Mouse (Mus musculus) ovary, postnatal 14 days (tissue): ENCODE data around the gene Fmnl3.

Source experiments
- DNase-seq: peaks from one replicate; pipeline ENCODE4 v3.0.0; 2022; ENCODE audit warnings: low spot score

Gene Fmnl3

DNA sequence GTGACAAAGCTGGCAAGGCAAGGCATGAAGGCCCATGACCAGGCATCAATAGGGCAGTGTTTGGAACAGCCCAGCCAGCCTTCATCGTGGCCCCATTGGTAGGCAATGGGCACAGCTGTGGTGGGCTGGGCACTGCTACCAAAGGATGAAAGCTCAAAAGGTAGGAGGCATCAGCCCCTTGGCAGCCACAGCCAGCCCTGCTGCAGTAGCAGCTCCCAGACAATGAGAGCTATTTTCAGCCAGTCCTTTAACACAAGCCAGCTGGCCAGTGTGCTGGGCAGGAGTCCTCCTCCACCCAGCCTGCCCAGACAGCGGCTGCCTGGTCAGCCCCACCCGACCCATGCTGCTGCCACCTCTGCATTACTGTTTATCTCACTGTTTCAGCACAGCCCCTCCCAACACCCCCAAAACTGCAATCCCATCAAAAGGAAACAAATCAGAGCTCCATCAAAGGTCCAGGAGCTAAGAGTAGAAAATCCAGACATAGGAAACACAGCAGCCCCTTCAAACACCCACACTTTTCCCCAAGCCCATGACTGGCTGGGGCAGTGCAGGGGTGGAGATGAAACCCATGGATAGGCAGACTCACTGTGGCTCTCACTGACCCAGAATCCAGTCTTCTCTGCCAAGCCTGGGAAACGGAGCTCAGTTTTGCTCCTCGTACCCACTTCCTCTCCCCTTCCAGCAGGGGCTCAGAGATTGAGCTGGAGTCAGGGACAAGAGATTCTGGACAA, 26.7 kb downstream of the Fmnl3 start:
- DNase-seq, result no peak

DNA sequence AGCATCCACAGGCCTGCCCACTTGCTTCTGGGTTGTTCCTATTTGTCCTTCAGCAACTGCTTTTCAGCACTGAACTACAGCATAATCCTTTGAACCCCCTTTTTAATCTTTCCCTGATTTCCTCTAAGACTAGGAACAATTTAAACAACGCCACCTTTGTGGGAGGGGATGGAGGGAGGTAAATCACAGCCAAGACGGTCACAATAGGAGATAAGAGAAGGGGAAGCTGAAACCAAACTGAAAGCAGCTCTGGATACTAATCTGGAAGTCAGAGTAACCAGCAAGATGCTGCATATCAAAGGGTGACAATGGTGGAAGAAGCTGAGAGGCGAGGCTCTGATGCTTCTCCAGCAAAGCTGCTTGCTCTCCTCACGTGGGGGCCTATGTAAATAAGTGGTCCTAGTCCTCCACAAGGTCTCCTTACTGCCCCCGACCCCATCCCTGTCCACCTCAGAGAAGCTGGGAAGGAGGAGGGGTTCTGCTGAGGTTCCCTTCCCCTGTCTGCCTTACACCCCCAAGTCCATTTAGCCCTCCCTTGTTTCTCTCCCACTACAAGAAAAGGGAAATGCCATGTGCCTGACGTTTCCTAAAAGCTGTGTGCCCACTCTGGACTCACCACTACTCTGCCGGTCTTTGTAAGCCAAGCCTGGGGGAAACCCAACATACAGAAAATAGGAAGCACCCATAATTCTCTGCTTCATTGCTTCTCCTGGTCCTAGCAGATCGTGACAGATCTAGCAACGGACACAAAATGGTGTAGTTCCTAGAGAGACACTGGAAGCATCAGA, 27.9 kb downstream of the Fmnl3 start:
- DNase-seq, result no peak

- no peak for DNase-seq
Observed at GRCm38 (mm10) chr15:99341102-99341501, 29.2 kb downstream of the Fmnl3 start.

DNA sequence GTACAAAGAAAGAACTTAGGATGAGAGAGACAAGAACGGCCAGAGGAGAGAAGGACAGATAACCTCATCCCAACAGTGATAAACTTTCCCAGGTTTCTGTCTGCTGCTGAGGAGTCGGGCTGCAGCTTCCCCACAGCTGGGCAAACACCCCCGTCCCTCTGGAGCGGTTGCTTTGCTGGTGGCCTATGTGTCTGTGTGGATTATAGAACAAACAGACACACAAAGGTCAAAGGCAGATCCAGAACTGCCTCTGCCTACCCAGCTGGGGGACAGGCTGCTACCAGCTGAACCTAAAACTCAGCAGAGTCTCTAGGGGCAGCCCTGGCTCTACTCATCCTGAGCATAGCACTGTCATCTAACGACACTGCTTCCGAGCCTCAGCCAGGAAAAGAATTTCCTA, 30.6 kb downstream of the Fmnl3 start:
- no peak for DNase-seq

- no peak for DNase-seq
Observed at GRCm38 (mm10) chr15:99338916-99339315, 31.4 kb downstream of the Fmnl3 start.

GRCm38 (mm10) chr15:99335801-99336320, 34.4 kb downstream of the Fmnl3 start:
- no peak for DNase-seq

DNA sequence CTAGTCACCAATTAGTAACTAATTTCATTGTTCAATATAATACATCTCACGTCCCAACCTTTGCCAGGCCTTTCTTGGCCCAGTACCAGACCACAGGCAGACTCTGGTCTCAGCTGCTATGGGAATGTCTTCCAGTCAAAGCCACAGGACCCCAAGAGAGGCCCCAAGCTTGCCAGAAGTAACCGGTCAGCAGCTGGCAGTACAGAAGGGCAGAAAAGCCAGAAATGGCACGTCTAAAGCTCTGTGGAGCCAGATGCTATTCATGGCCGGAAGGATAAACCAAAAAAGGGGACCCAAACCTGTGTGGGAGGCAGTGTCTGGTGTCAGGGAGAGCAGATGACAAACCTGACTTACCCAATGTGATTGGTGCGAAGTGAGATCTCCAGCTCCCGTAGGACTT, 35.8 kb downstream of the Fmnl3 start:
- no peak for DNase-seq

- no peak for DNase-seq
Observed at GRCm38 (mm10) chr15:99333676-99334065, 36.6 kb downstream of the Fmnl3 start.

DNA sequence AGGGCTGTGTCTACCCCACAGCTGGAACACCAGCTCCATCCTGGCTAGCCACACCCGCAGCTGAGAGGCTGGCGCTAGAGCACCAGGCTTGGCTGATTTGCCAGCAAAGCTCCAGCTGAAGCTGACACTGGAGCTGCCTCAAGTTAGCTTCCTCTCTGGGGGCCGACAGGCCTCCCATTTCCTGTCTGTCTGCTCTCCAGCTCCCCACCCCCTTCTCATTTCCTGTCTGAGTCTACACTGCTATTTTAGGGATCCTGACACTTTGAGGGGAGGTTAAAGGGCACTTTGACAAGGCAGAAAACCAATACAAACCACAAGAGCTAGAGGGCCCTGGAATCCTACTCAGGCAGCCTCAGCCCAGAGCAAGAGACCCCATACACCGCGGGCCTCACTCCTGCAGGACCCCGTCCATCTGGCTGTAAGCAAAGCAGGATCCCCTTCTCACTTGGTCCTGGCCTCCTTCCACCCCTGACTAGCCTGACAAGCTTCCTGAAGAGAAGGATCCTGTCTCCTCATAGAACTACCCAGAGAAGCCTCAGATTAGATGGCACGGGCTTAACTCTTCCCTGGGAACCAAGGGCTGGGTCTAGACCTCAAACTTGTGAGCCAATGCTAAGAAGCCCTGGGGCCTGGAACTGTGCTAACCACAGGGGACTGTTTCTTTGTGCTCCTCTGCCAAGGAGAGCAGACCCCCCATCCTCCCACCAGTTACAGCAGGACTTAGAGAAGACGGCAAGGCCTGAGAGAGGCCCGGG, 37.2 kb downstream of the Fmnl3 start:
- DNase-seq, result no peak

- no peak for DNase-seq
Observed at GRCm38 (mm10) chr15:99332111-99332510, 38.2 kb downstream of the Fmnl3 start.

DNA sequence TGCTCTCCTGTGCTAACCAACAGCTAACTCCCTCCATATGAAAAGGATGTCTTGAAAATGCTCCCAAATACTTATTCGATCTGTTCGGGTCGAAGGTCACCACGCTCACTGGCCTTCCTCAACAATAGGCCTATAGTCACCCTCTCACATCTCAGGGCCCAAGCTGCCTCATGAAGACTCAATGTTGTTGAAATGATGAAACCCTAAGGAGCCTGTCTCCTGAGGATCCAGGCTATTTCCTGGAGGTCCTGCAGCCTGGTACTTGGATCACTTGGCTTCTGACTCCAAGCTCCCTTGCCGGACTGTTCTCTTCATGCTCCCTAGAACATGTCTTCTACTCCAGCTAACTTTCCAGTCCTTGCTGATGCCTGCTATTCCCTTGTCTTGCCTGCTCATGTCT, 38.9 kb downstream of the Fmnl3 start:
- no peak for DNase-seq

DNA sequence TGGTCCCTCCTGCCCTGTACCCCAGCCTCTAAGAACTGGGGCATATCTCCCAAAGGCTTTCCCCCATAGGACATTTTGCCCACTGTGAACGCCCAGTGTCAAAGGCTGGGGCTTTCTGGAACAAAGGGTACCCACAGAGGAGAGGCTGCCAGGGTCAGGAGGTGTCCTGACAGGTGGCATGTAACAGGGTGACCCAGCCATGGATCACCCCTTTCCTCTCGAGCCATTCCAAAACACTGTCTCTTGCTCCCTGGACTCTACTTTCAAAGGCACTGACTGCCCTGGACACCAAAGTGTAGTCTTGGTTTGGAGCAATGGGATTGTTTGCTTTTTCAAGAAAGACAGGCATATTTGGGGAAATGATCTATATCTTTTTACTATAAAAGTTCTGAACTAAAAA, 40.0 kb downstream of the Fmnl3 start:
- DNase-seq, result no peak

GRCm38 (mm10) chr15:99328011-99328410, 42.3 kb downstream of the Fmnl3 start:
- DNase-seq, result no peak

DNA sequence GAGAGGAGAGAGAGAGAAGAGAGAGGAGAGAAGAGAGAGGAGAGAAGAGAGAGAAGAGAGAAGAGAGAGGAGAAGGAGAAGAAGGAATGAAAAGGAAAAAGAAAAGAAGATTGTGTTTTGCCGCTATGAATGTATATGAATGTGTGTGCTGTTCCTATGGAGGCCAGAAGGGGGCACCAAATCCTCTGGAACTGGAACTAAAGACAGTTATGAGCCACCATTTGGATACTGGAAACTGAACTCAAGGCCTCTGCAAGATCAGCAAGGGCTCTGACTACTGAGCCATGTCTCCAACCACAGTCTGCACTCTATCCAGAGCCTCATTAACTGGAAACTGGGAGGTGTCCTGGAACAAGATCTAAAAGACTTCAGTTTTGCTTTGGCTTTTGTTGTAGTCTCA, 43.3 kb downstream of the Fmnl3 start:
- no peak for DNase-seq

DNA sequence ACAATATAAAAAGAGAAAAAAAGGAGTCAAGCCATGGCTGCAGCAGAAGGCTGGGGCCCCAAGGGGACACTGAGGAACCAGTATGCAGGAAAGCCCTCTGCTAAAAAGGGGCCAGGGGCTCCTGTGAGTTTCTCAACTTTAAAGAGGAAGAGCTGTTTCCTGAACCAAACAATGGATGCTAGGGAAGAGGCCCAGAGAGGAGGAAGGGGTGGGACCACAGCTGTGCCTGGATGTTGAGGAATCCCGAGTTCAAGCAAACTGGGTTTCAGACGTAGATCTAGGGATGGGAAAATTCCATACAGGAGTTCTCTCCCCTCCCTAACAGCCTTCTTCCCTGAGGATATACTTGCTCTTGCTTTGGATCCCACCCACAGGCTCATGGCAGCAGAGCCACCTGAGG, 43.9 kb downstream of the Fmnl3 start:
- no peak for DNase-seq

DNA sequence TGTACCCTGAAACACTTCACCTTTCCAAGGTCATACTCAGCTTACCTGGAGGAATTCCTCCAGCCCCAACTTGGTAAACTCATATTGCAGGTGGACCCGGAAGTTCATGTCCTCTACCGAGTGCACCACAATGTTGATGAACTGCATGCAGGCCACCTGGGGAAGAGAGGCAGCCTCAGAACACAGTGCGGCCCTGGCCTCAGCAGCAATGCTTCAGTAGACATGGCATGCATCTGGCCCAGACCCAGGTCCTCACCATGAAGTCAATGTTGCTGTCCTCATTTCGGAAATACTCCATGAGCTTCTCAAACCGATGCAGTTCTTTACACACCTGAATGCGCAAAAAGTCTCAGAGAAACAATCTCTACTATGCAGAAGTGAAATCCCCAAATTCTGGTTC, 44.7 kb downstream of the Fmnl3 start:
- DNase-seq, result no peak

- DNase-seq, result no peak
Observed at GRCm38 (mm10) chr15:99324151-99324550, 46.1 kb downstream of the Fmnl3 start.

DNA sequence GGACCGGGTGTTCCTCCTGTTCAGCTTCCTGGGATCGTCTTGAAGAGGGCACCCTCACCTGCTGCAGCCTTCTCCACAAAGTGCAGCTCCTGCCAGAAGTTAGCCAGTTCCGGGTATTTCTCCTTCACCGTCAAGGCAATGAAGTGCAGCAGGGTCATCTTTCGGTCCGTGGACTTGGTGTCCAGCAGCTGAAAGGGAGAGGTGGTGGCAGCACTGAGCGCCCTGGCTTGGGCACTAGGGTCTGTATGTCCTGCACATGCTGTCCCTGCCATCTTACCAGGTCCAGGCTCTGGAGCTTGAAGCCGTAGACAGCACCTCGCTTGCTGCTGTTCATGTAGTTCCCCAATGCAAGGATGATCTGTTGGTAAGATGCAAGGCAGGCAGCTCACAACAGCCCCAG, 49.3 kb downstream of the Fmnl3 start:
- DNase-seq, result no peak

GRCm38 (mm10) chr15:99320168-99320674, 50.1 kb downstream of the Fmnl3 start:
- DNase-seq, result no peak

DNA sequence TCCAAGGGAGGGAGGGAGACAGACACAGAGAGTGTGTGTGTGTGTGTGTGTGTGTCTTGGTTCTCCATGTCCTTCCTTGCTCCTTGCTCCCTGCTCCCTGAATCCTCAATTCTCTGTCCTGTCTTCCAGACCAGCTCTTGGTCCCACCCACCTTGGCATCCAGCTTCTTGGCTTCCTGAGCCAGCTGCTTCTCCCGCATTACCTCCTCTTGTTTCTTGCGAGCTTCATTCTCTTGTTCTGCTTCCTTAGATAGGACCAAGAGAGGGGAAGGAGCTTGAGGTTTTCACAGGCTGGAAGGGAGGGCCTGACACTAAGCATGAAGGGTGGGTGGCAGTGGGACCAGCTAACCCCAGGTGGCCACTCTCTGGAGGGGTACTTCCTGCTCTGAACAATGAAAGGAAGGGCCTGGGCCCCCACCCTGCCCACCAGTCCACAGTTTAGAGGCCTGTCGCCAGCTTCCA, 50.8 kb downstream of the Fmnl3 start:
- no peak for DNase-seq

- no peak for DNase-seq
Observed at GRCm38 (mm10) chr15:99318861-99319410, 51.3 kb downstream of the Fmnl3 start.

DNA sequence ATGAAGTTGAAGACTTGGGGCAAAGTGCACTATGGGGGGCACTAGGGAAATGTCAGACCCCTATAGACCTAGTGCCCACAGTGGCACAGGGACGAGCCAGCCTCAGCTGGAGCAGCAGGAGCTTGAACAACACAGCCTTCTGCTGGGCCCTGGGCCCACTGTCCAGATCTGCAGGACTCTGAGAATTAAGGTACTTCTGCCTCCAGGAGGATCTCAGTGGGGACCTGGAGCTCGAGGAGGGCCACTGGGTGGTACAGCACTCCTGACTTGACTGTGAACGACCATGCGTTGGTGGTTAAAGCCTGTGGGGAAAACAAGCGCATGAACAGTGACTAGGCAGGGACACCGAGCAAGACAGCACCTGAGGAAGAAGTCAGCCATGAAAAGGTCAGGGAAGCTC, 52.2 kb downstream of the Fmnl3 start:
- no peak for DNase-seq
